Mouse (Mus musculus) kidney, postnatal 14 days (tissue): ENCODE measurements around the gene Pfkfb2.
"Not testable (repeated sequence)": the region's sequence is repeated elsewhere in the genome, so short reads cannot be mapped to it uniquely, and the experiment has no call there.

Source experiments
- DNase-seq: peaks from one replicate; pipeline ENCODE4 v3.0.0; 2022; ENCODE audit warnings: mixed read lengths

Pfkfb2 gene

DNA sequence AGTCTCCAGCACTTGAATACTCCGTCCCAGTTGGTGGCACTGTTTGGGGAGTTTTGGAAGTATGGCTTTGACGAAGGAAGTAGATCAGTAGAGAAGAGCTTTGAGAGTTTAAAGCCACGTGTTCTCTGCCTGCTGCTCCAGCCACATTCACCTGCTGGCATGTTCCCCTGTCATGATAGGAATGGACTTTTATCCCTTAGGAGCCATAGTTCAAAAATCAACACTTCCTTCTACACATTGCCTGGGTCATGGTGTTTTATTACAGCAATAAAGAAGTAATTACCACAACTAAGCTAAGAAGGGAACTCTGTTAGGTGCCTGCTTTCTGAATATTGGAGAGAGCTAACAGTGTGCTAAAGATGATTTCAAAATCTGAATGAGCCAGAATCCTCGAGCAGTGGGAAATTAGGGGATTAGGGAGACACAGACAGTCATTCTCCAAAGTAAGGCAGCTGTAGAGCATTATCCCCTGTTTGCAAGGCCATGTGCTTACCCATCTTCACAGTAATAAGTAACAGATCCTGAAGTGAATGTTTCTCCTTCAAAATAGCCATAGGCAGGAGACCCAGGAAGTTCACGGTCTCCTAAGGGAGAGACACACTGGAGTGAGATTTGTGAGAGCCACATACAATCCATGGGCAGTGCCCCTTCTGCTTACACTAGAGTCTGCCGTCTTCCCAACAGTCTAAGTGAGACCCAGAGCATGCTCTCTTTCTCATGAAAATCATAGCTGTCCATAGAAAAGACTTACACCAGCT is 47.2 kb downstream of the Pfkfb2 start:
- no peak for DNase-seq

- DNase-seq, result no peak
These were observed 48.0 kb downstream of the Pfkfb2 start for GRCm38 (mm10) chr1:130681075-130681474.

DNA sequence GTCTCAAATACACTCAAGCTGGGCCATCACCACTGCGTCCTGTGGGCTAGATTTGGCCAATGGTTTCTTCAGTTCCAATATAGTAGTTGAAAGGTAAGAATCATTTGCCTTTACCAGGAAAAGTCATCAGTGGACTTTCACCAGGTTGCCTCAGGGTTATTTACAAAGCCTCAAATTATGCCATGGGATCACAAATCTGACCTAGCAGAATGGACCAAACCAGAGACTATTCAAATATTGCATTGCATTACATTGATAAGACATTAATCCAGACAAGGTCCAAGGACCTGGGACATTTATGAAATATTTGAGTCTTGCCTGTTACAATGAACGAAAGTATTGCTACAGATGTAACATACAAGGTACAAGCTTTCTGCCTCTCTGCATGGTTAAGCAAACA is 50.5 kb downstream of the Pfkfb2 start:
- DNase-seq, result no peak

GRCm38 (mm10) chr1:130663576-130663975 is 65.5 kb downstream of the Pfkfb2 start:
- not testable (repeated sequence) for DNase-seq

GRCm38 (mm10) chr1:130661454-130661853 is 67.6 kb downstream of the Pfkfb2 start, which contains the start of gene C4bp:
C4bp (minus strand) TSS chr1:130661632.
- peak; percentile 27 for DNase-seq

- not testable (repeated sequence) for DNase-seq
These were observed 69.4 kb downstream of the Pfkfb2 start for GRCm38 (mm10) chr1:130659641-130660040.

- DNase-seq, result no peak
These were observed 85.0 kb downstream of the Pfkfb2 start for GRCm38 (mm10) chr1:130644103-130644502.

GRCm38 (mm10) chr1:130640967-130641366 is 88.1 kb downstream of the Pfkfb2 start:
- no peak for DNase-seq
